14 mouse cellular contexts compared by ENCODE assay signal in genomic region chr2:79653093-79653808, GRCm38 (mm10). TPM values are rescaled to one million over a fixed set of nuclear protein-coding genes. Genes with fewer than 3 reads are reported as not detected.
A peak's percentile ranks its signal among the peaks of the same experiment; 100 is the strongest.
DNase-seq lines count a peak whose midpoint lies in the region; TF ChIP-seq lines count a peak whose summit lies in the region.
"Had no signal": no experiment of that assay in that cellular context is flagged by ENCODE, and none has a peak within 500 bp of the region (broad histone marks: within the 10 kb centered on the region; RNA-seq: fewer than 3 reads in every experiment).

No protein-coding gene starts in this region.

- peaks cover 26% of the 10 kb centered on the region for H3K4me1 ChIP-seq in kidney, adult 2 months (ENCODE audit: control insufficient read depth, insufficient read depth, low read length)
- H3K4me1 ChIP-seq in bone marrow macrophage, adult 2 months (ENCODE audit: control insufficient read depth, insufficient read depth, low read length), result peaks cover 24% of the 10 kb centered on the region
- H3K4me1 ChIP-seq: forebrain, embryonic 13.5 days; heart, embryonic 13.5 days had no signal

- peak overlapping the region; percentile 39 for H3K27ac ChIP-seq in kidney, adult 2 months (ENCODE audit: insufficient read depth, low read depth, low read length)
- H3K27ac ChIP-seq in bone marrow macrophage, adult 2 months (ENCODE audit: insufficient read depth, low read depth, low read length), result peak overlapping the region; percentile 80
- H3K27ac ChIP-seq in macrophage, result peak overlapping the region; percentile 59
- H3K27ac ChIP-seq: forebrain, embryonic 13.5 days; heart, embryonic 13.5 days had no signal

- H3K27me3 ChIP-seq in kidney, adult 2 months (replicated peaks; ENCODE audit: control insufficient read depth, insufficient read depth, low read length), result no peaks in the 10 kb centered on the region
- H3K27me3 ChIP-seq: forebrain, embryonic 13.5 days; heart, embryonic 13.5 days had no signal

- peaks cover 90% of the 10 kb centered on the region for H3K79me2 ChIP-seq in macrophage (ENCODE audit: inconsistent target)

- no peak for DNase-seq in kidney, adult 2 months
- DNase-seq in kidney, adult 9 months, result no peak
- DNase-seq in A20 (ENCODE audit: low read depth, low spot score), result peak; percentile 40
- DNase-seq in testis, postnatal 14 days (ENCODE audit: low spot score), result no peak
- DNase-seq in thymus, postnatal 14 days, result no peak
- DNase-seq in natural killer cell, adult 2 months (ENCODE audit: low spot score in 2 of 2), result no peak
- DNase-seq: adrenal gland, postnatal 14 days; cerebellum, postnatal 36 days; left cerebral cortex, postnatal 4 days had no signal

- 56% methylated on average over 6 of the region's 6 CpGs for WGBS in kidney, adult 2 months
- WGBS in macrophage (ENCODE audit: missing documents), result 28% methylated on average over 6 of the region's 6 CpGs

- H3K4me3 ChIP-seq in kidney, adult 2 months (ENCODE audit: insufficient read depth, low read depth, low read length), result no peak overlapping the region
- H3K4me3 ChIP-seq in bone marrow macrophage, adult 2 months (ENCODE audit: insufficient read depth, low read length), result no peak overlapping the region
- H3K4me3 ChIP-seq in macrophage (ENCODE audit: inconsistent target), result no peak overlapping the region
- H3K4me3 ChIP-seq: forebrain, embryonic 13.5 days; heart, embryonic 13.5 days had no signal

- no peak for TF ChIP-seq POLR2A in kidney, adult 2 months (IDR thresholded peaks at IDR 0.05; ENCODE audit: low read depth, low read length)
- TF ChIP-seq POLR2A in bone marrow macrophage, adult 2 months (IDR thresholded peaks at IDR 0.05; ENCODE audit: borderline replicate concordance, low read depth, low read length), result no peak

- H3K36me3 ChIP-seq in kidney, adult 2 months (ENCODE audit: control insufficient read depth, insufficient read depth, low read length), result peaks cover 8% of the 10 kb centered on the region
- peaks cover 54% of the 10 kb centered on the region for H3K36me3 ChIP-seq in macrophage (ENCODE audit: inconsistent target)

- no peak for TF ChIP-seq CTCF in kidney, adult 2 months (conservative IDR thresholded peaks at IDR 0.05; ENCODE audit: insufficient read depth, insufficient read length, low read depth, low read length)
- TF ChIP-seq CTCF in bone marrow macrophage, adult 2 months (IDR thresholded peaks at IDR 0.05; ENCODE audit: low read depth, low read length), result no peak

RNA-seq across cellular contexts. Expression of gene Itprid2, which starts 18.1 kb away (rescaled TPM):
- 17.0 and 22.8 TPM in 2 replicates for polyA plus RNA-seq in kidney, adult 2 months (2012; rRNA removed)
- polyA plus RNA-seq in bone marrow macrophage, adult 2 months (2012; ENCODE audit: insufficient read depth, insufficient read length, missing spikeins), result 55.1 and 60.1 TPM in 2 replicates
- total RNA-seq in macrophage (2018; cell fraction: chromatin; rRNA removed), result 100 to 1,000 TPM; 143 to 468 (median 226) TPM
- total RNA-seq in macrophage (2018; cell fraction: cytosol; rRNA removed), result 100 to 1,000 TPM in 11 of 26 experiments, 10 to 100 TPM in 15; 68.3 to 136 (median 91.3) TPM
- total RNA-seq in macrophage (2018; cell fraction: nucleus; rRNA removed), result 100 to 1,000 TPM; 127 to 285 (median 158) TPM
- 48.7 to 63.4 TPM (median 53.3 TPM) in 3 replicates for polyA plus RNA-seq in macrophage (2018)

RNA-seq across cellular contexts. Expression of gene Ppp1r1c, which starts 54.3 kb away (rescaled TPM):
- not detected in 2 replicates for polyA plus RNA-seq in kidney, adult 2 months (2012; rRNA removed)
- polyA plus RNA-seq in bone marrow macrophage, adult 2 months (2012; ENCODE audit: insufficient read depth, insufficient read length, missing spikeins), result not detected in 2 replicates
- not detected for total RNA-seq in macrophage (2018; cell fraction: chromatin; rRNA removed)
- not detected for total RNA-seq in macrophage (2018; cell fraction: cytosol; rRNA removed)
- 1 to 10 TPM in 1 of 26 experiments, under 1 TPM in 1, not detected in 24; 0.12 to 1.7 TPM for total RNA-seq in macrophage (2018; cell fraction: nucleus; rRNA removed)
- polyA plus RNA-seq in macrophage (2018), result not detected in 3 replicates
- total RNA-seq: adrenal gland, postnatal 14 days; left cerebral cortex, postnatal 4 days had no signal
- polyA plus RNA-seq: intestine, postnatal 0 days had no signal
